Mouse (Mus musculus): ENCODE measurements around the gene Zfp467.

DNA sequence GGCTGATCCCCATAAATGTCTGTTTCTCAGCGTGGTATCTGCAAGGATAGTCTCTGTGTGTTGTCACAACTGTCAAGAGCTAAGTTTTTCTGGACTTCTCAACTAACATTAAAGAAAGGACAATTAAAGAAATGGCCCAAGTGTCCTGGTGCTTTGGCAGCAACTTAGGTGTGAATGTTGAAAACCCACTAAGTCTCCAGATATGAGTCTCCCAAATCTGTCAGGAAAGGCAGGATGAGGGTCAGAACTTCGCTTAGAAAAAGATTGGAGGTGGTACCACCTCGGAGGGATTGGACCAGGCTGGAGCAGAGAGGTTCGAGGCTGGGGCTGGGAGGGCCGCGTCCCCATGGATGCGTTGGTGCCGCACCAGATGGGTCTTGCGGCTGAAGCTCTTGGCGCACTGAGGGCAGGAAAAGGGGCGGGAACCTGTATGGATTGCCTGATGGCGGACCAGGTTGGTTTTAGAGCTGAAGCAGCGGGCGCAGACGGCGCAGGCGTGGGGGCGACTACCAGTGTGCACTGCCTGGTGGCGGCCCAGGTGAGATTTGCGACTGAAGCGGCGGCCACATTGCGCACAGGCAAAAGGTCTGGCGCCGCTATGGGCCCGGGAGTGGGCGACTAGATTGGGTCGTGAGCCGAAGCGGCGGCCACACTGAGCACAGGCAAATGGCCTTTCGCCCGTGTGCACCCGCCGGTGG lies 7.8 kb downstream of the Zfp467 start:
- no peak for TF ChIP-seq GATA1 (IDR thresholded peaks at IDR 0.05; ENCODE audit: low read depth, low read length)
- TF ChIP-seq USF1 (IDR thresholded peaks at IDR 0.05; ENCODE audit: low read depth, low read length), result no peak
- TF ChIP-seq EP300 (IDR thresholded peaks at IDR 0.05; ENCODE audit: low read depth in 1 of 2, low read length in 2 of 2), result no peak
- no peak for TF ChIP-seq MYB (IDR thresholded peaks at IDR 0.05; ENCODE audit: low read depth, low read length)
- no peak for TF ChIP-seq TBP (IDR thresholded peaks at IDR 0.05; ENCODE audit: low read depth, low read length)
- TF ChIP-seq POLR2A (IDR thresholded peaks at IDR 0.05; ENCODE audit: control insufficient read depth in 1 of 2, insufficient read depth in 1 of 2, low read depth in 1 of 2, low read length in 2 of 2, poor library complexity in 1 of 2), result no peak
- TF ChIP-seq CTCF (IDR thresholded peaks at IDR 0.05 in 2 of 3, conservative IDR thresholded peaks at IDR 0.05 in 1 of 3; ENCODE audit: control insufficient read depth in 1 of 3, insufficient read depth in 1 of 3, low read depth in 2 of 3, low read length in 3 of 3, poor library complexity in 1 of 3, severe bottlenecking in 1 of 3), result no peak
- TF ChIP-seq GABPA (IDR thresholded peaks at IDR 0.05; ENCODE audit: low read depth, low read length), result no peak

Data from MEL (cell line).